Mouse (Mus musculus) liver, adult 2 months (tissue): ENCODE results near the gene Sipa1l2.

Source experiments
- CTCF ChIP-seq: fragments of 200-500 bp; IDR thresholded peaks from 2 replicates; pipeline ENCODE4 v1.5.1; 2011; ENCODE audit warnings: low read depth, low read length, control low read depth
- POLR2A ChIP-seq: fragments of 200-500 bp; IDR thresholded peaks from 2 replicates; pipeline ENCODE4 v1.6.1; 2011; ENCODE audit warnings: low read length, control low read depth; ENCODE audit not compliant: insufficient read depth; ENCODE audit errors: extremely low read depth

DNA sequence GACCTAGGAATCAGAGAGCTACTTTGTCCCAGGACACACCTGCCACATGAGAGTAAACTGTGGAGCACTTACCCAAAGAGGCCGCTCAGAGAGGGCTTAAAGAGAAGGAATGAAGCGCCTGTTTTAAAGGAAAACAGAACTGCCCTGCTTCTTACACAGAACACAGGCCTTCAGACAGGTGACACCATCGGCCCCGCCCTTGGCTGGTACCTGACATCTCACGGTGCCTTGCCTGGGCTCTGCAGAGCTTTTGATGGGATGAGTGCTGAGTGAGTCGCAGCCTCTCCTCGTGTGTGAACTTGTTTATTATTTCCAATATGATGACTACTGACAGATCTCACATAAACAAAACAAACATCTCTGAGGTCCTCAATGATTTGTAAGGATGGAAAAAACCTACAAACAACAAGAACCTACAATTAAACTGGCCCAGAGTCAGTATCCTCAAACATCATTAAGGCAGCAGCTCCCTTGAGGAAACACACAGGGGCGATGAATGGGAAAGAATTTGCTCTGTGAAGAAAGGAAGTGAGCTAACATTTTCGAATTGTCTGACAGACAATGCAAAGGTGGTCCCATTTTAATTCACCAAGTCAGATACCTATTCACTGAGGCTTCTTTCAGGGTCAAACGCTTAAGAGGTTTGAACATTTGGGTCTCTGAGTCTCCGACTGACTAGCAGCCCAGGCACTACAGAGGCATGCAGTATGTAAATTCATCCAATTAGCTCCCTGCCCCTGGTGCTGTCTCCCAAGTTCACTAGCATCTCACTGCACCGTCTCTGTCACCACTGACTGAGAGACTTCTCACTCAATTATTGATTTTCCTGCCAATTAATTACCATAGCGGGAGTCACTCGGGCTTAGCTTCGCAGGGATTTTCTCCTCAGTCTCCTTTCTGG, 39.2 kb downstream of the Sipa1l2 start:
- no peak for TF ChIP-seq POLR2A
- TF ChIP-seq CTCF = no peak
